Mouse (Mus musculus) adrenal gland, adult 10 weeks (tissue): ENCODE data around the gene Tcstv1. TPM values are rescaled to one million over a fixed set of nuclear protein-coding genes. Genes with fewer than 3 reads are reported as not detected.

Experiments used
- polyA plus RNA-seq: library from polyadenylated mRNA; stranded (reverse); fragments of 350-450 nt; fragmentation: Illumina TruSeq; extraction: RNeasy Lipid Tissue Mini Kit (QIAGEN cat#74804); gene quantifications from one replicate; pipeline ENCODE4 v1.2.3, GENCODE M21; 2014; ENCODE audit warnings: low read depth, low replicate concordance

The Tcstv1 gene
- polyA plus RNA-seq = not detected

DNA sequence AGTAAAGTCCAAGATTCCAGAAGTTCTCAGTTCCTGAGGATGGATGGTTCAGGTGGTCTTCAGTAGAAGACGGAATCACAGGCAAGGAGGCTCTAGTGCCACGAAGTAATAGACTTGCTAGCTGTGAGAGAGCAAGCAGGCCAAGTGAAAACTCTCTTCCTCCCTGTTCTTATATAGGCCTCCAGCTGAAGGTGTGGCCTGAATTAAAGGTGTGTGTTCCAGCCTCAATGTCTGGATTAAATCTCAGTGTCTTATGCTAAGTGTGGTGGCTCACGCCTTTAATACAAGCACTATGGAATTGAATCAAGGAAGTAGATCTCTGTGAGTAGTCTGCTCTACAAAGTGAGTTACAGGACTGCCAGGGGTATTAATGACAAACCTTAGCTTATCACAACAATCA, at the start of gene Tcstv1:
Gene Tcstv1 (minus strand): TSS at position 101 of the 400 bp plus-strand sequence.

DNA sequence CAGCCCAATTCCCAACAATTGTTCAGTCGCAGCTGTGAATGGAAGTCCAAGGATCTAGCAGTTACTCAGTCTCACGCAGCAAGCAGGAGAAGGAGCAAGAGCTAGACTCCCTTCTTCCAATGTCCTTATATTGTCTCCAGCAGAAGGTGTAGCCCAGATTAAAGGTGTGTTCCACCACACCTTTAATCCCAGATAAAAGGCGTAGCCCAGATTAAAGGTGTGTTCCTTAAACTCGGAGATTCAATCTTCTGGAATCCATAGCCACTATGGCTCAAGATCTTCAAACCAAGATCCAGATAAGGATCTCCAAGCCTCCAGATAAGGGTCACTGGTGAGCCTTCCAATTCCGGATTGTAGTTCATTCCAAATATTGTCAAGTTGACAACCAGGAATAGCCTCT, 34.6 kb upstream of the Tcstv1 start, which contains the start of gene Gm21761:
Gene Gm21761 (minus strand): TSS at position 101 of the 400 bp plus-strand sequence.

Other genes with a start within 250 kb of the Tcstv1 start
- 511 TPM for gene Hmgcs1, start 204.4 kb downstream of the Tcstv1 start, polyA plus RNA-seq
- gene Nim1k, start 138.9 kb downstream of the Tcstv1 start, polyA plus RNA-seq = 5.5 TPM
- gene Zfp131, start 103.9 kb downstream of the Tcstv1 start, polyA plus RNA-seq = 107 TPM
- not detected for gene AF067063, start 64.6 kb downstream of the Tcstv1 start, polyA plus RNA-seq
- not detected for gene D13Ertd608e, start 58.8 kb downstream of the Tcstv1 start, polyA plus RNA-seq
- not detected for gene Gm21761, start 34.5 kb upstream of the Tcstv1 start, polyA plus RNA-seq
- gene B020031M17Rik, start 56.0 kb upstream of the Tcstv1 start, polyA plus RNA-seq = not detected
- gene Gm36079, start 132.2 kb upstream of the Tcstv1 start, polyA plus RNA-seq = not detected
- gene Gm21188, start 157.4 kb upstream of the Tcstv1 start, polyA plus RNA-seq = 2.3 TPM
- gene Gm20767, start 245.5 kb upstream of the Tcstv1 start, polyA plus RNA-seq = not detected